17 mouse cellular contexts compared by ENCODE assay signal in genomic region chr17:84814905-84815304, GRCm38 (mm10).
"Had no signal": no experiment of that assay in that cellular context is flagged by ENCODE, and none has a peak within 500 bp of the region (broad histone marks: within the 10 kb centered on the region; RNA-seq: fewer than 3 reads in every experiment).

No protein-coding gene starts in this region.

- H3K9ac ChIP-seq: limb, embryonic 15.5 days; liver, embryonic 12.5 days; lung, embryonic 14.5 days; neural tube, embryonic 15.5 days had no signal

- DNase-seq: kidney, postnatal 36 days; layer of hippocampus, adult 9-11 months; layer of hippocampus, postnatal 36 days; lung, embryonic 14.5 days; lung, postnatal 10 days; lung, postnatal 4 days; midbrain, embryonic 14.5 days; right cerebral cortex, postnatal 4 days; spleen, adult 18-20 months; thymus, adult 18-20 months; thymus, postnatal 25 days had no signal

- H3K4me2 ChIP-seq: limb, embryonic 15.5 days; liver, embryonic 12.5 days; lung, embryonic 14.5 days; neural tube, embryonic 15.5 days had no signal

- H3K4me3 ChIP-seq: limb, embryonic 15.5 days; liver, embryonic 12.5 days; midbrain, embryonic 10.5 days; myocyte; neural tube, embryonic 15.5 days had no signal

- H3K36me3 ChIP-seq: limb, embryonic 15.5 days; liver, embryonic 12.5 days; midbrain, embryonic 10.5 days; neural tube, embryonic 15.5 days had no signal

- H3K27me3 ChIP-seq: limb, embryonic 15.5 days; liver, embryonic 12.5 days; neural tube, embryonic 15.5 days had no signal

- H3K9me3 ChIP-seq: limb, embryonic 15.5 days; liver, embryonic 12.5 days; midbrain, embryonic 10.5 days; neural tube, embryonic 15.5 days had no signal

- H3K4me1 ChIP-seq: limb, embryonic 15.5 days; liver, embryonic 12.5 days; midbrain, embryonic 10.5 days had no signal

- H3K27ac ChIP-seq: kidney, postnatal 0 days; limb, embryonic 15.5 days; liver, embryonic 12.5 days; midbrain, embryonic 10.5 days; neural tube, embryonic 15.5 days had no signal

- ATAC-seq: liver, embryonic 12.5 days had no signal
